Mouse (Mus musculus) heart, postnatal 0 days (tissue): Measurements from ENCODE around the gene Klrg2. TPM values are rescaled to one million over a fixed set of nuclear protein-coding genes. Genes with fewer than 3 reads are reported as not detected.

Experiments
- ATAC-seq: fragments of 200-750 bp; cut with Nextera tagmentation; 2 replicates; pipeline ENCODE4 v1.8.0; 2017; ENCODE audit warnings: low read depth, moderate number of reproducible peaks, moderate library complexity; ENCODE audit not compliant: insufficient read depth
- DNase-seq: peaks from one replicate; pipeline ENCODE4 v3.0.0-alpha.2; 2016; ENCODE audit warnings: low spot score
- H3K27ac ChIP-seq: fragments of 300-500 bp; sonication (generic); 2 replicates; pipeline ENCODE4 v1.5.1; 2014; ENCODE audit warnings: low read depth, mild to moderate bottlenecking
- H3K27me3 ChIP-seq: fragments of 300-500 bp; sonication (generic); 2 replicates; pipeline ENCODE4 v1.6.1; 2014; ENCODE audit warnings: low read length, mixed read lengths; ENCODE audit not compliant: control insufficient read depth, insufficient read depth
- H3K36me3 ChIP-seq: fragments of 300-500 bp; sonication (generic); replicated peaks from 2 replicates; pipeline ENCODE4 v1.6.1; 2014; ENCODE audit warnings: low read length, mixed read lengths; ENCODE audit not compliant: control insufficient read depth, insufficient read depth
- H3K4me1 ChIP-seq: fragments of 300-500 bp; sonication (generic); 2 replicates; pipeline ENCODE4 v1.6.1; 2014; ENCODE audit warnings: antibody characterized with exemption; ENCODE audit not compliant: control insufficient read depth, insufficient read depth
- H3K4me2 ChIP-seq: fragments of 300-500 bp; sonication (generic); 2 replicates; pipeline ENCODE4 v1.6.1; 2014; ENCODE audit warnings: low read depth, mild to moderate bottlenecking, low read length, moderate library complexity
- H3K4me3 ChIP-seq: fragments of 300-500 bp; sonication (generic); 2 replicates; pipeline ENCODE4 v1.5.1; 2014; ENCODE audit warnings: low read depth, low read length
- H3K9ac ChIP-seq: fragments of 300-500 bp; sonication (generic); replicated peaks from 2 replicates; pipeline ENCODE4 v1.6.1; 2014; ENCODE audit warnings: low read depth, low read length, mixed read lengths
- H3K9me3 ChIP-seq: fragments of 300-500 bp; sonication (generic); replicated peaks from 2 replicates; pipeline ENCODE4 v1.6.1; 2016; ENCODE audit warnings: low read length; ENCODE audit not compliant: control insufficient read depth
- CTCF ChIP-seq: IDR thresholded peaks from 2 replicates; pipeline ENCODE4 v1.5.1; 2016; ENCODE audit warnings: antibody characterized with exemption, control low read depth, low read depth
- EP300 ChIP-seq: IDR thresholded peaks from 2 replicates; pipeline ENCODE4 v1.6.1; 2016; ENCODE audit warnings: antibody characterized with exemption, low read depth
- WGBS: fragments of 180-500 bp; shearing (Covaris S2); extraction: QIAGEN DNeasy Blood & Tissue Kit; methylation state at CpG from one replicate; pipeline ENCODE4 v1.1.7; 2014; 5-methylcytosine and 5-hydroxymethylcytosine counted together
- polyA plus RNA-seq: library from polyadenylated mRNA; unstranded; fragments of >200 nt; fragmentation: Nextera tagmentation; extraction: Ambion mirVana; gene quantifications from 2 replicates; pipeline ENCODE4 v1.2.1, GENCODE M21; 2015
- total RNA-seq: library from RNA; depleted of rRNA; stranded (reverse); fragments of >200 nt; gene quantifications from 2 replicates; pipeline ENCODE4 v1.2.3, GENCODE M21; 2014; ENCODE audit warnings: low replicate concordance

Klrg2 gene
- total and polyA plus RNA-seq, 2 experiments from 2014 or later: 0.04 to 0.20 TPM

DNA sequence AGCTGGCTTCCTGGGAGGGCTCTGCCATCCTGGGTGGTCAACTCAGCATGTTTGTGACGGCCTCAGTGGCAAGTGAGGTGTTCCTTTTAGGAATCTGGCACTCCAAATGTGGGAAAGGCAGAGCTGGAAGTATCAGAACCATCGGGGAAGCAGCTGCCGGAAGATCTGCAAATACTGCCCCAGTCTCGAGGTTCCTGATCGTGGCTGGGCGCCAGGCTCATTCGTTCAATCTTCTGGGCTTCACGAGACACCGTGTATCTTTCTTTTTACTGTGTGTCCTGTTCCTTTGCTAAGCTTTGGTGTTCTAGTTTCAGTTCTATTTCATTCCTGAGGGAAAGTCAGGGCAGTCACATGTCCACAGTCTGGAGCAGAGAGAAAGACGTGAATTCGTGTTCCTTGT lies 3.4 kb upstream of the Klrg2 start:
- Histone ChIP-seq H3K27ac (no peak overlapping the region), H3K9me3 (no peaks in the 10 kb centered on the region), H3K4me2 (no peak overlapping the region), H3K9ac (no peak overlapping the region), H3K4me1 (peaks cover 13% of the 10 kb centered on the region), H3K36me3 (no peaks in the 10 kb centered on the region), H3K4me3 (no peak overlapping the region), H3K27me3 (peaks cover 61% of the 10 kb centered on the region)
- 62% methylated on average over 11 of the region's 11 CpGs for WGBS
- DNase-seq (no peak), ATAC-seq (no peak)
- TF ChIP-seq CTCF: no peak
- no peak for TF ChIP-seq EP300

DNA sequence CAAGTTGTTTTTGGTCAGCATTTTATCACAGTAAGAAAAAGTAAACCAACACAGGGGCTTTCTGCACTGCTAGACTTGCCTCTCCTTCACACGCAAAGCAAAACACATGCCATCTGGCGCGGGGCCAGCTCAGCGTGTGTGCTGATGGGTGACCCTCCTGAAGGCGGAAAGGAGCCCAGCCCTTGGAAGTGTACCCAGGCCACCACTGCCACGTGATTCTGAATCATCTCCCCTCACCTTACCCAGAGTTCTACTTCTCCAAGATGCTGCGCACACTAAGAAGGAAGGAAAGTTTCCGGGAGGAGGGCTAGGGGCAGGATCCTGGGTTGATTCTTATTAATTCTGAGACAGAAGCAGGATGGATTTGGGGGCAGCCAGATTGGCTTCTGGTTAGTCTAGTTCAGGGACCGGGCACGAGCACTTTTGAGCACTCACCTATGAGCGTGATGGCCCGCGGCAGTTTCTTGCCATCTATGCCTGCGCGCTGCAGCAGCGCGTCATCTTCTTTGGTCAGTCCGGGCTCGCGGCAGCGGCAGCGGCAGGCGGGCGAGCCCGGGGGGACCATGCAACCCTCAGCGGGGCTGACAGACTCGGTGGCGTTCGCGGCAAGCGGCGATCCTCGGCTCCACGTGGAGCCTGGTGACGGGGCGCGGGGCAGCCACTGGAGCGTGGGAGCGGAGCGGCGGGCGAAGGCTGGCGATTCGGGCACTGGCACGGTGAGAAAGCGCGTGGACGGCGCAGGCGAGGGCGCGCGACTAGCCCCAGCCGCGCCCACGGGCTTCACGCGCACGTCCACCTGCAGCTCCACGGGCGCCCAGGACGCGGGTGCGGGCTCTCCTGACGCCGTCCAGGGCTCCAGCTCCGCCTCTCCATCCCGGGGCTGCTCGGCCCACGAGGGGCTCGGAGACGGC lies 846 bp downstream of the Klrg2 start:
- Histone ChIP-seq H3K4me2 (peak overlapping the region; percentile 95), H3K27me3 (peaks cover 67% of the 10 kb centered on the region), H3K9me3 (no peaks in the 10 kb centered on the region), H3K4me3 (peak overlapping the region; percentile 60), H3K36me3 (no peaks in the 10 kb centered on the region), H3K9ac (peak overlapping the region; percentile 54), H3K27ac (no peak overlapping the region), H3K4me1 (0 out of 2 replicates have a peak, but pooled peaks cover 8% of the 10 kb centered on the region)
- DNase-seq: peak; percentile 48
- WGBS: 1% methylated on average over 67 of the region's 72 CpGs
- peak; percentile 63 for ATAC-seq
- TF ChIP-seq CTCF (no peak), EP300 (no peak)

DNA sequence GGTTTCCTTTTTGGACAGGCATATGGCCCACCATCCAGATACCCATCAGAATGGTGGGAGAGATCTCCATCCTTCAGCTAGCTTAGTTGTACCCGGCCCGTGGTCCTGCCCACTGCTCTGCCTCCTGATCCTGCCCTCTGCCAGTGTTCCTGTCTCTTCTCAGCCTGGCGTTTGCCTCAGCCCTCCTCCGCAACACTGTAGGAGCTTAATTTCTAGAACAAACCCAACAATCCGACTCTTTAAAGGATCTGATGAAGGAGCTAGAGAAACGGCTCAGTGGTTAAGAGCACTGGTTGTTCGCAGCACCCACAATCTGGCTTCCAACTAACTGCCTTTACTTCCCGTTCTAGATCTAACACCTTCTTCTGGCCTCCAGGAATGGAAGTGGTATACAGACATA lies 2.6 kb downstream of the Klrg2 start:
- Histone ChIP-seq H3K27me3 (peaks cover 49% of the 10 kb centered on the region), H3K4me3 (no peak overlapping the region), H3K36me3 (no peaks in the 10 kb centered on the region), H3K4me1 (0 out of 2 replicates have a peak, but pooled peaks cover 8% of the 10 kb centered on the region), H3K9ac (no peak overlapping the region), H3K9me3 (no peaks in the 10 kb centered on the region), H3K27ac (no peak overlapping the region), H3K4me2 (no peak overlapping the region)
- ATAC-seq (no peak), DNase-seq (no peak)
- TF ChIP-seq CTCF (no peak), EP300 (no peak)
- 91% methylated on average over 8 of the region's 8 CpGs for WGBS

DNA sequence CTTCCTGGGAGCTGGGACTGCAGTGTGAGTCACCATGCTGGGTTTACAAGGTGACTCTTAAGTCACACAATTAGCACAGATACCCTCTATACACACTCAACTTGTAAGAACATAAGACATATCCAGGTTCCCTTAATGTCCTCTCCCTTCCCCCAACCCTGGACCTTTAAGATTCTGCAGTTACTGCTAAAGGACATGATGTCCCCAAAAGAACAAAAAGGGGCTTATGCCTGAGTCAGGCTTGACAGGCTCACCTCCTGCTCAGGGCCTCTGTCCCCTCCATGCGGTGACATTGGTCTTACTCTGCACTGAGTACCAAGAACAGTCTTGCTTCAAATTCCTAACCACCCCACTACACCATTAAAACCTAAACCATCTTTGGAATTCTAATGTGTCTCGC lies 4.2 kb downstream of the Klrg2 start:
- DNase-seq (no peak), ATAC-seq (no peak)
- Histone ChIP-seq H3K4me1 (0 out of 2 replicates have a peak, but pooled peaks cover 8% of the 10 kb centered on the region), H3K27ac (no peak overlapping the region), H3K4me2 (no peak overlapping the region), H3K4me3 (no peak overlapping the region), H3K9ac (no peak overlapping the region), H3K36me3 (0 out of 2 replicates have a peak, but pooled peaks cover 3% of the 10 kb centered on the region), H3K27me3 (peaks cover 35% of the 10 kb centered on the region), H3K9me3 (no peaks in the 10 kb centered on the region)
- WGBS: 92% methylated on average over 2 of the region's 2 CpGs
- no peak for TF ChIP-seq CTCF
- TF ChIP-seq EP300: no peak

DNA sequence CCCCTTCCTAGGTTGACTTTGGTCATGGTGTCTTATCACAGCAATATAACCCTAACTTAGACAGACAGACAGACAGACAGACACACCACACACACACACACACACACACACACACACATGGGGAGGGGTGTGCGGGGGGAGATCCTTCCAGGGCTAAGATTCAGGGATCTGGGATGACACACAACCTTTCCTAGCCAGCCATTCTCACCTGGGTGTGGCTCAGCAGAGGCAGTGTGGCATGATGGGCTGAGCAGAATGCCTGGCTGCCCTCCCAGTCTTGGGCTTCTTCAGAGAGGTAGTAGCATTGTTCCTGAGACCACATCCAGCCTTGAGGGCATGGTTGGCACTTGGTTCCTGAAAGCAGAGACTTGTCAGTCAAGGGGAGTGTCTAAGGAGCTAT lies 7.5 kb downstream of the Klrg2 start:
- Histone ChIP-seq H3K9me3 (no peaks in the 10 kb centered on the region), H3K27ac (no peak overlapping the region), H3K4me1 (peaks cover 5% of the 10 kb centered on the region; the same call in 1 of the 2 replicates), H3K4me3 (no peak overlapping the region), H3K27me3 (peaks cover 5% of the 10 kb centered on the region), H3K4me2 (no peak overlapping the region), H3K9ac (no peak overlapping the region), H3K36me3 (0 out of 2 replicates have a peak, but pooled peaks cover 8% of the 10 kb centered on the region)
- ATAC-seq (no peak), DNase-seq (no peak)
- TF ChIP-seq CTCF (no peak), EP300 (no peak)
- WGBS: 88% methylated on average over 1 of the region's 1 CpGs
